Comparison of ENCODE assay signal across 34 mouse cellular contexts in genomic region chr16:95685807-95686206, GRCm38 (mm10). TPM values are rescaled to one million over a fixed set of nuclear protein-coding genes. Genes with fewer than 3 reads are reported as not detected.
A peak's percentile ranks its signal among the peaks of the same experiment; 100 is the strongest.
DNase-seq lines count a peak whose midpoint lies in the region; ATAC-seq lines count a peak whose summit lies in the region.
"Had no signal": no experiment of that assay in that cellular context is flagged by ENCODE, and none has a peak within 500 bp of the region (broad histone marks: within the 10 kb centered on the region; RNA-seq: fewer than 3 reads in every experiment).

No protein-coding gene starts in this region.

- peaks cover 5% of the 10 kb centered on the region; the same call in 1 of the 2 replicates for H3K4me1 ChIP-seq in hindbrain, embryonic 12.5 days
- no peaks in the 10 kb centered on the region for H3K4me1 ChIP-seq in hindbrain, embryonic 16.5 days (ENCODE audit: control insufficient read depth, insufficient read depth, low read depth, low read length)
- H3K4me1 ChIP-seq in kidney, embryonic 16.5 days (ENCODE audit: insufficient read depth, low read length) = peaks cover 24% of the 10 kb centered on the region
- peaks cover 13% of the 10 kb centered on the region; the same call in 1 of the 2 replicates for H3K4me1 ChIP-seq in intestine, embryonic 14.5 days (replicated peaks; ENCODE audit: control insufficient read depth, insufficient read depth, low read length)
- peaks cover 38% of the 10 kb centered on the region for H3K4me1 ChIP-seq in limb, embryonic 10.5 days
- H3K4me1 ChIP-seq: forebrain, embryonic 15.5 days; megakaryocyte, embryonic 14.5 days; midbrain, embryonic 12.5 days had no signal

- DNase-seq in kidney, adult 18-20 months = no peak
- no peak for DNase-seq in intestine, embryonic 14.5 days (ENCODE audit: low spot score)
- DNase-seq in limb, embryonic 10.5 days (ENCODE audit: low spot score) = no peak
- DNase-seq in adipocyte (ENCODE audit: low spot score) = no peak
- no peak for DNase-seq in ovary, postnatal 36 days (ENCODE audit: low spot score)
- DNase-seq: adrenal gland, postnatal 14 days; cerebellum, adult 11 months; cerebellum, adult 9-10 months; cerebellum, postnatal 36 days; gastrocnemius, postnatal 25 days; heart, adult 11 months; heart, postnatal 4 days; lung, adult 18-20 months; lung, postnatal 4 days; retina, postnatal 1 day; right cerebral cortex, postnatal 14 days; spleen, adult 18-20 months; thymus, postnatal 25 days had no signal

- no peak overlapping the region for H3K4me3 ChIP-seq in hindbrain, embryonic 12.5 days
- H3K4me3 ChIP-seq in hindbrain, embryonic 16.5 days (ENCODE audit: low read length) = no peak overlapping the region
- H3K4me3 ChIP-seq in kidney, embryonic 16.5 days (ENCODE audit: low read length) = no peak overlapping the region
- H3K4me3 ChIP-seq in intestine, embryonic 14.5 days (ENCODE audit: low read depth, low read length) = no peak overlapping the region
- no peak overlapping the region for H3K4me3 ChIP-seq in limb, embryonic 10.5 days
- H3K4me3 ChIP-seq: embryonic facial prominence, embryonic 13.5 days; forebrain, embryonic 10.5 days; forebrain, embryonic 15.5 days; heart, embryonic 10.5 days; limb, embryonic 12.5 days; megakaryocyte, embryonic 14.5 days; midbrain, embryonic 12.5 days; myocyte; neural tube, embryonic 13.5 days had no signal

- peak overlapping the region; percentile 23; the same call in 1 of the 2 replicates for H3K27ac ChIP-seq in hindbrain, embryonic 12.5 days
- H3K27ac ChIP-seq in hindbrain, embryonic 16.5 days (ENCODE audit: low read depth, low read length) = no peak overlapping the region
- peak overlapping the region; percentile 45 for H3K27ac ChIP-seq in kidney, embryonic 16.5 days (ENCODE audit: low read length)
- peak overlapping the region; percentile 23; the same call in 1 of the 2 replicates for H3K27ac ChIP-seq in intestine, embryonic 14.5 days (ENCODE audit: low read depth)
- H3K27ac ChIP-seq in limb, embryonic 10.5 days = 0 out of 2 replicates have a peak overlapping the region, but pooled peaks have one; percentile 26
- H3K27ac ChIP-seq: embryonic facial prominence, embryonic 13.5 days; forebrain, embryonic 15.5 days; heart, embryonic 10.5 days; hindbrain, embryonic 14.5 days; limb, embryonic 12.5 days; midbrain, embryonic 12.5 days; neural tube, embryonic 13.5 days had no signal

- no peaks in the 10 kb centered on the region for H3K27me3 ChIP-seq in hindbrain, embryonic 12.5 days
- H3K27me3 ChIP-seq in hindbrain, embryonic 16.5 days (replicated peaks; ENCODE audit: control insufficient read depth, insufficient read depth, low read length) = no peaks in the 10 kb centered on the region
- no peaks in the 10 kb centered on the region for H3K27me3 ChIP-seq in kidney, embryonic 16.5 days (ENCODE audit: insufficient read depth, low read length)
- H3K27me3 ChIP-seq in intestine, embryonic 14.5 days (replicated peaks; ENCODE audit: control insufficient read depth, insufficient read depth, low read length) = no peaks in the 10 kb centered on the region
- H3K27me3 ChIP-seq in limb, embryonic 10.5 days (ENCODE audit: low read depth, poor library complexity, severe bottlenecking) = no peaks in the 10 kb centered on the region
- H3K27me3 ChIP-seq: embryonic facial prominence, embryonic 13.5 days; forebrain, embryonic 15.5 days; limb, embryonic 12.5 days; midbrain, embryonic 12.5 days; neural tube, embryonic 13.5 days had no signal

- no peak for ATAC-seq in hindbrain, embryonic 12.5 days (ENCODE audit: low FRiP score)
- no peak for ATAC-seq in hindbrain, embryonic 16.5 days
- ATAC-seq in kidney, embryonic 16.5 days (ENCODE audit: low FRiP score, low TSS enrichment) = peak; percentile 77
- no peak; the same call in 1 of the 2 replicates for ATAC-seq in intestine, embryonic 14.5 days (replicated peaks; ENCODE audit: low FRiP score, low TSS enrichment, low read depth)
- ATAC-seq: forebrain, embryonic 15.5 days; inflammation-experienced regulatory T-cells, adult 6 months; lung, postnatal 0 days had no signal

- H3K36me3 ChIP-seq in hindbrain, embryonic 12.5 days = no peaks in the 10 kb centered on the region
- no peaks in the 10 kb centered on the region for H3K36me3 ChIP-seq in hindbrain, embryonic 16.5 days (ENCODE audit: control insufficient read depth, insufficient read depth, low read length)
- no peaks in the 10 kb centered on the region for H3K36me3 ChIP-seq in kidney, embryonic 16.5 days (ENCODE audit: insufficient read depth, low read length)
- no peaks in the 10 kb centered on the region for H3K36me3 ChIP-seq in intestine, embryonic 14.5 days (ENCODE audit: control insufficient read depth, insufficient read depth, low read length)
- H3K36me3 ChIP-seq in limb, embryonic 10.5 days = no peaks in the 10 kb centered on the region
- H3K36me3 ChIP-seq: embryonic facial prominence, embryonic 13.5 days; forebrain, embryonic 10.5 days; forebrain, embryonic 15.5 days; G1E; heart, embryonic 10.5 days; limb, embryonic 12.5 days; midbrain, embryonic 12.5 days; neural tube, embryonic 13.5 days had no signal

- no peak overlapping the region for H3K4me2 ChIP-seq in hindbrain, embryonic 12.5 days (replicated peaks)
- no peak overlapping the region for H3K4me2 ChIP-seq in hindbrain, embryonic 16.5 days (ENCODE audit: low read length)
- H3K4me2 ChIP-seq in kidney, embryonic 16.5 days (replicated peaks; ENCODE audit: low read depth, low read length) = no peak overlapping the region
- no peak overlapping the region for H3K4me2 ChIP-seq in intestine, embryonic 14.5 days (ENCODE audit: low read length)
- H3K4me2 ChIP-seq: embryonic facial prominence, embryonic 13.5 days; forebrain, embryonic 15.5 days; hindbrain, embryonic 14.5 days; limb, embryonic 12.5 days; midbrain, embryonic 12.5 days; neural tube, embryonic 13.5 days had no signal

- H3K9ac ChIP-seq in hindbrain, embryonic 12.5 days = no peak overlapping the region
- no peak overlapping the region for H3K9ac ChIP-seq in hindbrain, embryonic 16.5 days (ENCODE audit: low read depth, low read length)
- no peak overlapping the region for H3K9ac ChIP-seq in kidney, embryonic 16.5 days (replicated peaks; ENCODE audit: low read length)
- no peak overlapping the region for H3K9ac ChIP-seq in intestine, embryonic 14.5 days (ENCODE audit: low read length)
- H3K9ac ChIP-seq: embryonic facial prominence, embryonic 13.5 days; forebrain, embryonic 15.5 days; hindbrain, embryonic 14.5 days; limb, embryonic 12.5 days; midbrain, embryonic 12.5 days; neural tube, embryonic 13.5 days had no signal

- no peaks in the 10 kb centered on the region for H3K9me3 ChIP-seq in hindbrain, embryonic 12.5 days (replicated peaks)
- H3K9me3 ChIP-seq in hindbrain, embryonic 16.5 days (ENCODE audit: control insufficient read depth, low read length) = no peaks in the 10 kb centered on the region
- 0 out of 2 replicates have a peak, but pooled peaks cover 2% of the 10 kb centered on the region for H3K9me3 ChIP-seq in kidney, embryonic 16.5 days (ENCODE audit: low read length)
- H3K9me3 ChIP-seq in intestine, embryonic 14.5 days (ENCODE audit: control insufficient read depth, low read length) = no peaks in the 10 kb centered on the region
- H3K9me3 ChIP-seq in limb, embryonic 10.5 days (replicated peaks) = no peaks in the 10 kb centered on the region
- H3K9me3 ChIP-seq: embryonic facial prominence, embryonic 13.5 days; forebrain, embryonic 10.5 days; forebrain, embryonic 15.5 days; G1E; heart, embryonic 10.5 days; limb, embryonic 12.5 days; megakaryocyte, embryonic 14.5 days; midbrain, embryonic 12.5 days; neural tube, embryonic 13.5 days had no signal

- 47% methylated on average over 2 of the region's 2 CpGs for WGBS in hindbrain, embryonic 12.5 days
- WGBS in hindbrain, embryonic 16.5 days = 66% methylated on average over 2 of the region's 2 CpGs
- WGBS in kidney, embryonic 16.5 days = 16% methylated on average over 2 of the region's 2 CpGs
- 33% methylated on average over 2 of the region's 2 CpGs for whole genome bisulfite sequencing in intestine, embryonic 14.5 days
- WGBS in limb, embryonic 10.5 days = 19% methylated on average over 2 of the region's 2 CpGs

RNA-seq across cellular contexts. Expression of gene Ets2, which starts 16.1 kb away (rescaled TPM):
- 44.6 and 47.9 TPM in 2 replicates for polyA plus RNA-seq in hindbrain, embryonic 12.5 days (2016; fragmentation: Nextera tagmentation; extraction: Ambion mirVana)
- polyA plus RNA-seq in hindbrain, embryonic 16.5 days (2015; fragmentation: Nextera tagmentation; extraction: Ambion mirVana) = 23.1 and 26.2 TPM in 2 replicates
- 69.3 and 72.7 TPM in 2 replicates for polyA plus RNA-seq in kidney, embryonic 16.5 days (2015; fragmentation: Nextera tagmentation; extraction: Ambion mirVana)
- 52.8 and 57.9 TPM in 2 replicates for polyA plus RNA-seq in intestine, embryonic 14.5 days (2014; fragmentation: Nextera tagmentation; extraction: Ambion mirVana)
- polyA plus RNA-seq in limb, embryonic 10.5 days (2016; fragmentation: Nextera tagmentation; extraction: Ambion mirVana) = 110 and 119 TPM in 2 replicates
